Mouse (Mus musculus): ENCODE data around the gene Tesc. TPM values are rescaled to one million over a fixed set of nuclear protein-coding genes. Genes with fewer than 3 reads are reported as not detected.

Tesc gene
- total RNA-seq, 4 experiments from 2014 or later = 84.0 to 92.2 (median 89.0) TPM

- no peak for DNase-seq (ENCODE audit: low spot score in 2 of 2)
Measured at GRCm38 (mm10) chr5:118099870-118100478, 72.4 kb downstream of the Tesc start.

GRCm38 (mm10) chr5:118105536-118105935, 78.0 kb downstream of the Tesc start:
- no peak for DNase-seq (ENCODE audit: low spot score in 2 of 2)

DNA sequence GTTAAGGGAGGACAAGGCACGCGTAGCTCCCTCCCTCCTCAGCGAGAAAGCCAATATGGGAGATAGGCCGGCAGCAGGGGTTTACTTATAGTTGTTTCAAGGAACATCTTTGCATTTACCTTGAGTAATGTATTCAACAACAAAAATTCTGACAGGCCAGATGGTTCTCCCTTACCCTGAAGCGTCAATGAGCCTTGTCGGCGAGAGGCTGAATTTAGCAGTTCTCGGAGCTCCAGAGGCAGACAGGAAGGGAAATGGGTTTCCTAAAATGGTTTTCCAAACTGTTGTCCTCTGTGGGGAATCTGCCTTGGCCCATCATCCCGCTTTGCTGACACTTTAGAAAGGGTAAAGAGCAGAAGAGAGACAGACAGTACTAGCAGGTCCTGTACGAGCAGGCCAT, 79.1 kb downstream of the Tesc start:
- no peak for DNase-seq (ENCODE audit: low spot score in 2 of 2)

DNA sequence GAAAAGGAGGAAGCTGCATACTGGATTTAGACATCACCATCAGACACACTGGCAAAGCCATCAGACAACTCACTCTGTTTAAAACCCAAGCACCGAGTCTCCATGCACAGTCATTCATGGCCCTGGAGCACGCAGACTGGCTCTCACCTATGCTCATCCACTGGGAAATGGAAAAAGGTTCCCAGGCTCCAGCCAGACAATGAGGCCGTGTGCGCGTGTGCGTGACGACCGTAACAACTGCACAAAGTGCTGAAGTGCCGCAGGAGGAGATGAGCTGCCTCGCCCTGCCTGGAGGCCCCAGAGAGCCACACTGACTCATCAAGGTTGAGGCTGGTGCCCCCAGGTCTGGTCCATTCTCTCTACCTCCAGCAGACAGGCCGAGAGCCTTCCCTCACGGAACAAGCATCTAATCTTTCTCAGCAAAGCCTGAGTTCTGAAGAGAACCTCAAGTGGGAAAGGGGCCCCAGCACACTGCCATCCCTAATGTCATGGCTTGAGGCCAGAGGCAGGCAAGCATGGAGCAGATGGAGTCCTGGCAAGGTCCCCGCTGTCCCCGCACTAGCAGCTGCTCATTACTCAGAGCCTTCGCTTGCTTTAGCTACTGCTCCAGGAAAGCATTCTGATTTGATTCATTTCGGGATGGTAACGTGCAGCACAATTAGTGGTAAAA, 80.7 kb downstream of the Tesc start:
- peak in 1 of 2 experiments; percentile 53 for DNase-seq (ENCODE audit: low spot score in 2 of 2)

GRCm38 (mm10) chr5:118108794-118109440, 81.4 kb downstream of the Tesc start:
- no peak for DNase-seq (ENCODE audit: low spot score in 2 of 2)

Other genes with a start within 250 kb of the Tesc start
- 10 to 100 TPM; 33.3 to 38.5 (median 34.3) TPM for gene Nos1, start 246.7 kb upstream of the Tesc start, total RNA-seq (2022)
- 100 to 1,000 TPM; 115 to 125 (median 123) TPM for gene Fbxo21, start 51.0 kb upstream of the Tesc start, total RNA-seq (2022)
- 10 to 100 TPM; 30.5 to 33.5 (median 31.6) TPM for gene Fbxw8, start 127.7 kb downstream of the Tesc start, total RNA-seq (2022)
- gene Hrk, start 136.9 kb downstream of the Tesc start, total RNA-seq (2022) = 10 to 100 TPM; 20.5 to 24.4 (median 22.5) TPM
- gene Rnft2, start 217.4 kb downstream of the Tesc start, total RNA-seq (2022) = 10 to 100 TPM; 70.1 to 81.7 (median 76.0) TPM
- 10 to 100 TPM; 12.1 to 14.6 (median 12.3) TPM for gene 2410131K14Rik, start 217.5 kb downstream of the Tesc start, total RNA-seq (2022)